Mouse (Mus musculus) thymus, postnatal 25 days (tissue): ENCODE measurements at regions not wholly inside any gene's neighbourhood (a gene's known extent, or its start where the extent isn't known, plus 50 kb on each side); places are given as distances from the start of the nearest gene placed in this dataset.
"Not testable (repeated sequence)": the region's sequence is repeated elsewhere in the genome, so short reads cannot be mapped to it uniquely, and the experiment has no call there.

Experiments
- DNase-seq: peaks from one replicate; pipeline ENCODE4 v3.0.0; 2022

DNA sequence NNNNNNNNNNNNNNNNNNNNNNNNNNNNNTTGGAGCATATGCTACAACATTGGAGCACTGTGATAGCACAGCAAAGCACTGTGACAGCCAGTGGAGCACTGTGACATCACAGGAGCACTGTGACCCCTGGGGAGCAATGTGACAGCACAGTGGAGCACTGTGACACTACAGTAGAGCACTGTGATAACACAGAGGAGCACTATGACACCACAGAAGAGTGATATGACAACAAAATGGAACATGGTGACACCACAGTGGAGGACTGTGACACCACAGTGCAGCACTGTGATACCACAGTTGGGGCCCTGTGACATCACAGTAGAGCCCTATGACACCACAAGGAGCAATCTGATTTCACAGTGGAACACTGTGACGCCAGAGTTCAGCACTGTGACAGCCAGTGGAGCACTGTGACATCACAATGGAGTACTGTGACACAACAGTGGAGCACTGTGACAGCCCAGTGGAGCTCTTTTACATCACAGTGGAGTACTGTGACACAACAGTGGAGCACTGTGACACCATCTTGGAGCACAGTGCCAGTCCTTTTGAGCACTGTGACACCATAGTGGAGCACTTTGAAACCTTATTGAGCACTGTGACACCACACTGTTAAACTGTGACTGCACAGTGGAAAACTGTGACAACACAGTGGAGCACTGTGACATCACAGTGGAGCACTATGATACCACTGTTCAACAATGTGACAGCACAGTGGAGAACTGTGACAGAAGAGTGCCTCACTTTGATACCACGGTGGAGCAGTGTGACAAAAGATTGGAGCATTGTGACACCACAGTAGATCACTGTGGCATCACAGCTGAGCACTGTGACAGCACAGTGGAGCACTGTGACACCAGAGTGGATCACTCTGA is 116.9 kb upstream of the Vmn1r2 start:
- DNase-seq, result no peak

DNA sequence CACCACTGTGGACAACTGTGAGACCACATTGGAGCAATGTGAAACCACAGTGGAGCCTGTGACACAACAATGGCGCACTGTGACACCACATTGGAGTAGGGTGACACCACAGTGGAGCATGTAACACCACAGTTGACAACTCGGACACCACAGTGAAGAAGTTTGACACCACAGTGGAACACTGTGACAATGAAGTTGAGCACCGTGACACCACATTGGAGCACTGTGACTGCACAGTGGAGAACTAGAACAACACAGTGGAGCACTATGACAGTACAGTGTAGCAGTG is 116.3 kb upstream of the Vmn1r2 start:
- no peak for DNase-seq

DNA sequence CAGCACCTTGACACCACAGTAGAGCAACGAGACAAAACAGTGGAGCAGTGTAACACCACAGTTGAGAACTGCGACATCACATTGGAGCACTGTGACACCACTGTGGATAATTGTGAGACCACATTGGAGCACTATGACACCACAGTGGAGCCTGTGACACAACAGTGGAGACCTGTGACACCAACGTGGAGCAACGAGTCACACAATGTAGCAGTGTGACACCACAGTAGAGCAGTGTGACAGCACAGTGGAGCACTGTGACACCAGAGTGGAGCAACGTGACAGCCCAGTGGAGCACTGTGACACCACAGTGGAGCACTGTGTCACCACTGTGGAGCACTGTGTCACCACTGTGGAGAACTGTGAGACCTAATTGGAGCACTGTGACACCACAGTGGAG is 115.9 kb upstream of the Vmn1r2 start:
- no peak for DNase-seq

DNA sequence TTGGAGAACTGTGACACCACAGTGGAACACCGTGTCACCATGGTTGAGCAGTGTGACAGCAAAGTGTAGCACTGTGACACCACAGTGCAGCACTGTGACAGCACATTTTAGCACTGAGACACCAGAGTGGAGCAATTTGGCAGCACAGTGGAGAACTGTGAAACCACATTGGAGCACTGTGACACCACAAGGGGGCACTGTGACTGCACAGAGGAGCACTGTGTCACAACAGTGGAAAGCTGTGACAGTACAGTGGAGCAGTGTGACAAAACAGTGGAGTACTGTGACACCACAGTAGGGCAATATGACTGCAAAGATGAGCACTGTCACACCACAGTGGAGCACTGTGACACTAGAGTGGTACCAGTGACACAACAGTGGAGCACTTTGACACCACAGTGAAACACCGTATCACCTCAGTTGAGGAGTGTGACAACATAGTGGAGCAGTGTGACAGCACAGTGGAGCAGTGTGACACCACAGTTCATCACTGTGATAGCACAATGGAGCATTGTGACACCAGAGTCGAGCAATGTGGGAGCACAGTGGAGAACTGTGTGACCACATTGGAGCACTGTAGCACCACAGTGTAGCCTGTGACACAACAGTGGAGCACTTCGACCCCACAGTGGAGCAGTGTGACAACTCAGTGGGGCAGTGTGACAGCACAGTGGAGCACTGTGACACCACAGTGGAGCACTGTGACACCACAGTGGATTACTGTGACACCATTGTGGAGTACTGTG is 114.6 kb upstream of the Vmn1r2 start:
- DNase-seq, result peak; percentile 0

DNA sequence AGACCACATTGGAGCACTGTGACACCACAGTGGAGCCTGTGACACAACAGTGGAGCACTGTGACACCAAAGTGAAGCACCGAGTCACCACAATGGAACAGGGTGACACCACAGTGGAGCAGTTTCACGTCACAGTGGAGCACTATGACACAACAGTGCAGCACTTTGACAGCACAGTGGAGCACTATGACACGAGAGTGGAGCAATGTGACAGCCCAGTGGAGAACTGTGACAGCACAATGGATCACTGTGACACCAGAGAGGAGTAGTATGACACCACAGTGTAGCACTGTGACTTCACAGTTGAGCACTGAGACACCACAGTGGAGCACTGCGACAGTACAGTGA is 114.1 kb upstream of the Vmn1r2 start:
- no peak for DNase-seq

DNA sequence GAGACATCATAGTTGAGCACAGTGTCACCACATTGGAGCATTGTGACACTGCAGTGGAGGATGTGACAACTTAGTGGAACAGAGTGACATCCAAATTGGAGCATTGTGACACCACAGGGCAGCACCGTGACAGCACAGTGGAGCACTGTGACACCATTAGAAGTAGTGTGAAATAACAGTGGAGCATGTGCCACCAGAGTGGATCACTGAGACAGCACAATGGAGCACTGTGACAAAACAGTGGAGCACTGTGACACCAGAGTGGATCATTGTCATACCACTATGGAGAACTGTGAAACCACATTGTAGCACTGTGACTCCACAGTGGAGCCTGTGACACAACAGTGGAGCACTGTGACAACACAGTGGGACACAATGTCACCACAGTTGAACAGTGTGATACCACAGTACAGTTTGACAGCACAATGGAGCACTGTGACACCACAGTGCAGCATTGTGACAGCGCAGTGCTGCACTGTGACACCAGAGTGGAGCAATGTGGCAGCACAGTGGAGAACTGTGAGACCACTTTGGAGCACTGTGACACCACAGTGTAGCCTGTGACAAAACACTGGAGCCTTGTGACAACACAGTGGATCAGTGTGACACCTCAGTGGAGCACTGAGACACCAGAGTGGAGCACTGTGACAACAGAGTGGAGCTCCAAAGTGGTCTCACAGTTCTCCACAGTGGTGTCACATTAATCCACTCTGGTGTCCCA is 113.5 kb upstream of the Vmn1r2 start:
- DNase-seq, result peak; percentile 0

DNA sequence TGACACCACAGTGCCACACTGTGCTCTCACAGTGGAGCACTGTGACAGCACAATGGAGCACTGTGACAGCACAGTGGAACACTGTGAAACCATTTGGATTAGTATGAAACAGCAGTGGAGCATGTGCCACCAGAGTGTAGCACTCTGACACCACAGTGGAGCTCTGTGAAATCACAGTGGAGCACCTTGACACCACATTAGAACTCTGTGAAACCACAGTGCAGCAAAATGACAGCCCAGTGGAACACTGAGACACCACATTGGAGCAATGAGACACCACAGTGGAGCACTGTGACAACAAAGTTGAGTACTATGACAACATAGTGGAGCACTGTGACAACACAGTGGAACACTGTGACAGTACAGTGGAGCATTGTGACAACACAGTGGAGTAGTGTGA is 112.2 kb upstream of the Vmn1r2 start:
- no peak for DNase-seq

DNA sequence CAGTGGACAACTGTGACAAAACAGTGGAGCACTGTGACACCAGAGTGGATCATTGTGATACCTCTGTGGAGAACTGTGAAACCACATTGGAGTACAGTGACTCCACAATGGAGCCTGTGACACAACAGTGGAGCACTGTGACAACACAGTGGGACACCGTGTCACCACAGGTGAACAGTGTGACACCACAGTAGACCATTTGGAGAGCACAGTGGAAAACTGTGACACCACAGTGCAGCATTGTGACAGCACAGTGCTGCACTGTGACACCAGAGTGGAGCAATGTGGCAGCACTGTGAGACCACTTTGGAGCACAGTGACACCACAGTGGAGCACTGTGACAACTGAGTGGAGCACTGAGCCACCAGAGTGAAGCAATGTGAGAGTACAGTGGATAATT is 111.7 kb upstream of the Vmn1r2 start:
- no peak for DNase-seq

DNA sequence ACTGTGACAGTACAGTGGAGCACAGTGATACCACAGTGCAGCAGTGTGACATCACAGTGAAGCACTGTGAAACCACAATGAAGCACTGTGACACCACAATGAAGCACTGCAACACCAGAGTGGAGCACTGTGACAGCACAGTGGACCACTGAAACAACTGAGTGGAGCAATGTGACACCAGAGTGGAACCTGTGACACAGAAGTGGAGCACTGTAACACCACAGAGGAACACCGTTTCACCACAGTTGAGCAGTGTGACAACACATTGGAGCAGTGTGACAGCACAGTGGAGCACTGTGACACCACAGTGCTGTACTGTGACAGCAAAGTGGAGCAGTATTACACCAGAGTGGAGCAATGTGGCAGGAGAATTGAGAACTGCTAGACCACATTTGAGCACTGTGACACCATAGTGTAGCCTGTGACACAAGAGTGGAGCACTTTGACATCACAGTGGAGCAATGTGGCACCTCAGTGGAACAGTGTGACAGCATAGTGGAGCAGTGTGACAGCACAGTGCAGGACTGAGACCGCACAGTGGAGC is 107.5 kb upstream of the Vmn1r2 start:
- no peak for DNase-seq

DNA sequence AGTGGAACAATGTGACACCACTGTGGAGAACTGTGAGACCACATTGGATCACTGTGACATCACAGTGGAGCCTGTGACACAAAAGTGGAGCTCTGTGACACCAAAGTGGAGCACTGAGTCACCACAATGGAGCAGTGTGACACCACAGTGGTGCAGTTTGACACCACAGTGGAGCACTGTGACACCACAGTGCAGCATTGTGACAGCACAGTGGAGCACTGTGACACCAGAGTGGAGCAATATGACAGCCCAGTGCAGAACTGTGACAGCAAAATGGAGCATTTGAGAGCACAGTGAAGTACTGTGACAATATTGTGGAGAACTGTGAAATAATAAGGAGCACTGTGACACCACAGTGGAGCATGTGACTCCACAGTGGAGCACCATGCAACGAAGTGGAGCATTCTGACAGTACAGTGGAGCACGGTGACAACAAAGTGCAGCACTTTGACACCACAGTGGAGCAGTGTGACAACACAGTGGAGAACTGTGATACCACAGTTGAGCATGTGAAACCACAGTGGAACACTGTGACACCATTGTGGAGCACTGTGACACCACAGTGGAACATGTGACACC is 105.0 kb upstream of the Vmn1r2 start:
- no peak for DNase-seq

DNA sequence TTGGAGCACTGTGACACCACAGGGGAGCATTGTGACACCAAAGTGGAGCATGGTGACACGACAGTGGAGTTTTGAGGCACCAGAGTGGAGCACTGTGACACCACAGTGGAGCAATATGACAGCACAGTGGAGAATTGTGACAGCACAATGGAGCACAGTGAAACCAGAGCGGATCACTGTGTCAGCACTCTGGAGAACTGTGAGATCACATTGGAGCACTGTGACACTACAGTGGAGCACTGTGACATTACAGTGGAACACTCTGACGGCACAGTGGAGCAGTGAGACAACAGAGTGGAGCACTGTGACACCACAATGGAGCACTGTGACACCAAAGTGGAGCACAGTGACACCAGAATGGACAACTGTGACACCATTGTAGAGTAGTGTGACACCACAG is 103.2 kb upstream of the Vmn1r2 start:
- no peak for DNase-seq

DNA sequence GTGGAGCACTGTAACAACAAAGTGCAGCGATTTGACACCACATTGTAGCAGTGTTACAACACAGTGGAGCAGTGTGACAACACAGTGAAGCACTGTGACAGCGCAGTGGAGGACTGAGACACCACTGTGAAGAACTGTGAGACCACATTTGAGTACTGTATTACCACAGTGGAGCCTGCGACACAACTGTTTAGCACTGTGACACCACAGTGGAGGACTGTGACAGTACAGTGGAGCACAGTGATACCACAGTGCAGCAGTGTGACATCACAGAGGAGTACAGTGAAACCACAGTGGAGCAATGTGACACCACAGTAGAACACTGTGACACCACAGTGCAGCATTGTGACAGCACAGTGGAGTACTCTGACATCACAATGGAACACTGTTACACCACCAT is 102.5 kb upstream of the Vmn1r2 start:
- DNase-seq, result no peak

DNA sequence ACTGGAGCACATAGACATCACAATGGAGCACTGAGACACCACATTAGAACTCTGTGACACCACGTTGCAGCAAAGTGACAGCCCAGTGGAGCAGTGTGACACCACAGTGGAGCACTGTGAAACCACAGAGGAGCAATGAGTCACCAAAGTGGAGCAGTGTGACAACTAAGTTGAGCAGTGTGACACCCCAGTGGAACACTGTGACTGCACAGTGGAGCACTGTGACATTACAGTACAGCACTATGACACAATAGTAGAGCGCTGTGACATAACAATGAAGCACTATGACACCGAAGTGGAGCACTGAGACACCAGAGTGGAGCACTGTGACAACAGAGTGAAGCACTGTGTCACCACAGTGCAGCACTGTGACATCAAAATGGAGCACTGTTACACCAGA is 101.8 kb upstream of the Vmn1r2 start:
- DNase-seq, result peak; percentile 0

DNA sequence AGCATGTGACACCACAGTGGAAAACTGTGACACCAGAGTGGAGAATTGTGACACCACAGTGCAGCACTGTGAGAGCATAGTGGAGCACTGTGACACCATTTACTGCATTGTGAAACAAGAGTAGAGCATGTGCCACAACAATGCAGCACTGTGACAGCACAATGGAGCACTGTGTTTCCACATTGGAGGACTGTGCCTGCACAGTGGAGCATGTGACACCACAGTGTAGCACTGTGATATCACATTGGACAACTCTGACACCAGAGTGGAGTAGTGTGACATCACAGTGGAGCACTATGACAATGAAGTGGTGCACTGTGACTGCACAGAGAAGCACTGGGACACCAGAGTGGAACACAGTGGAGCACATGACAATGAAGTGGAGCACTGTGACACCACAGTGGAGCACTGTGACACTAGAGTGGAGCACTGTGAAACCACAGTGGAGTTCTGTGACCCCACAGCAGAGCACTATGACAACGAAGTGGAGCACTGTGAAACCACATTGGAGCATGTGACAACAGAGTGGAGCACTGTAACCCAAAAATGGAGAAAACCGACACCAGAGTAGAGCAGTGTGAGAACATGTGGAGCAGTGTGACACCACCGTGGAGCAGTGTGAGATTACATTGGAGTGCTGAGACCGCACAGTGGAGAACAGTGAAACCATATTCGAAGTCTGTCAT is 100.9 kb upstream of the Vmn1r2 start:
- no peak for DNase-seq

DNA sequence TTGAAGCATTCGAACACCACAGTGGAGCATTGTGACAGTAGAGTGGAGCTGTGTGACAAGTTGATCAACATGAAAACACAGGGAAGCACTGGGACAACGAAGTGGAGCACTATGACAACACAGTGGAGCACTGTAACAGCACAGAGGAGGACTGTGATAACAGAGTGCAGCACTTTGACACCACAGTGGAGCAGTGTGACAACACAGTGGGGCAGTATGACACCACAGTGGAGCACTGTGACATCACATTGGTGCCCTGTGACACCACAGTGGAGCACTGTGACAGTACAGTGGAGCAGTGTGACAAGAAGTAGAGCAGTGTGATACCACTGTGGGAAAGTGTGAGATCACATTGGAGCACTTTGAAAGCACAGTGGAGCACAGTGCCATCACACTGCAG is 99.9 kb upstream of the Vmn1r2 start:
- peak; percentile 0 for DNase-seq

DNA sequence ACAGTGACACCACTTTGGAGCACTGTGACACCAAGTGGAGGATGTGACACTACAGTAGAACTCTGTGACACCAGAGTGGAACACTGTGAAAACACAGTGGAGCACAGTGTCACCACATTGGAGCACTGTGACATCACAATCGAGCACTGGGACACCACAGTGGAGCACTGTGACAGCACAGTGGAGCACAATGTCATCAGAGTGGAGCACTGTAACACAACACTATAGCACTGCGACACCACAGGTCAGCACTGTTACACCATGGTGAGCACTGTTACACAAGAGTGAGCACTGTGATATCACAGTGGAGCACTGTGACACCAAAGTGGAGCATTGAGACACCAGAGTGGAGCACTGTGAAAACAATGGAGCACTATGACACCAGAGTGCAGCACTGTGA is 99.5 kb upstream of the Vmn1r2 start:
- DNase-seq, result peak; percentile 2

DNA sequence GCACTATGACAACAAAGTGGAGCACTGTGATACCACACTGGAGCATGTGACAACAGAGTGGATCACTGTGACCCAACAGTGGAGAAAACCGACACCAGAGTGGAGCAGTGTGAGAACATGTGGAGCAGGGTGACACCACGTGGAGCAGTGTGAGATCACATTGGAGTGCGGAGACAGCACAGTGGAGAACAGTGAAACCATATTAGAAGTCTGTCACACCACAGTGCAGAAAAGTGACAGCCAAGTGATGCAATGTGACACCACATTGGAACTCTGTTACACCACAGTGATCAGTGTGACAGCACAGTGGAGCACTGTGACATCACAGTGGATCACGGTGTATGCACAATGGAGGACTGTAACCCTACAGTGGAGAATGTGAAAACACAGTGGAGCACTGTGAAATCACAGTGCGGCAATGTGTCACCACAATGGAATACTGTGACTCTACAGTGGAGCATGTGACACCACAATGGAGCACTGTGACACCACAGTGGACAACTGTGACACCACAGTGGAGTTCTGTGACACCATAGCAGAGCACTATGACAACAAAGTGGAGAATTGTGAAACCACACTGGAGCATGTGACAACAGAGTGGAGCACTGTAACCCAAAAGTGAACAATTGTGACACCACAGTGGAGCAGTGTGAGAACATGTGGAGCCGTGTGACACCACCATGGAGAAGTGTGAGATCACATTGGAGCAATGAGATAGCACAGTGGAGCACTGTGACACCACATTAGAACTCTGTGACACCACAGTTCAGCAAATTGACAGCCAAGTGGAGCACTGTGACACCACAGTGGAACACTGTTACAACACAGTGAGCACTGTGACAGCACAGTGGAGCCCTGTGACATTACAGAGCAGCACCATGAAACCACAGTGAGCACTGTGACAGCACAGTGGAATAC is 98.6 kb upstream of the Vmn1r2 start:
- DNase-seq, result no peak

DNA sequence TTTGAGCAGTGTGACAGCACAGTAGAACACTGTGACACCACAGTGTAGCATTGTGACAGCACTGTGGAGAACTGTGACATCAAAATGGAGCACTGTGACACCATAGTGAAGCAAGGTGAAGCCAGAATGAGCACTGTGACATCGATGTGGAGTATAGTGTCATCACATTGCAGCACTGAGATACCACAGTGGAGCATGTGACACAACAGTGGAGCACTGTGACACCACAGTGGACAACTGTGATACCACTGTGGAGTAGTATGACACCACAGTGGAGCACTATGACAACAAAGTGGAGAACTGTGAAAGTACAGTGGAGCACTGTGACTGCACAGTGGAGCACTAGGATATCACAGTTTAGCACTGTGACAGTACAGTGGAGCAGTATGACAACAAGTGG is 97.8 kb upstream of the Vmn1r2 start:
- DNase-seq, result no peak

DNA sequence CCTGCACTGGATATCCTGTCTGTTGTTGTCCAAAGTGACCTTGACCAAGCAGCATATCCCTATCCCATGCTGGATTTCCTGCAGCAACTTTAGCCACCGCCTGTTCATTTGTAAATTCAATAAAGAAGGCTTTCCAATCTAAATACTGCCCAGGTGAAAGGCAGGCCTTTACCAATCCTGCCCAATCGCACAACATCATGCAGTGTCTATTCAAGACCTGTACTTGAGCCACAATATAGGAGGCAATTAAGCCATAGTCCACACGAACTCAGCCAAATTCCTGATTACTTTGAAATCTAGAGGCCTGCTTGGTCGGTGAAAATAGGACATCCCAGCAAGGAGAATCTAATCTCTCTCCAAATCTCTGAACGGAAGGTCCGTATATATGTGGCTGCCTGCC is 95.8 kb upstream of the Vmn1r2 start:
- DNase-seq, result not testable (repeated sequence)

DNA sequence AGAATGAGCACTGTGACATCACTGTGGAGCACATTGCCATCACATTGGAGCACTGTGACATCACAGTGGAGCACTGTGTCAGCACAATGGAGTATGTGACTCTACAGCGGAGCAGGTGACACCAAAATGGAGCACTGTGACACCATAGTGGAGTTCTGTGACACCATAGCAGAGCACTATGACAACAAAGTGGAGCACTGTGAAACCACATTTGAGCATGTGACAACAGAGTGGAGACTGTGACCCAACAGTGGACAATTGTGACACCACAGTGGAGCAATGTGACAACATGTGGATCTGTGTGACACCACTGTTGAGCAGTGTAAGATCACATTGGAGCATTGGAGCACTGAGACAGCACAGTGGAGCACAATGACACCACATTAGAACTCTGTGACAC is 87.2 kb upstream of the Vmn1r2 start:
- DNase-seq, result no peak

DNA sequence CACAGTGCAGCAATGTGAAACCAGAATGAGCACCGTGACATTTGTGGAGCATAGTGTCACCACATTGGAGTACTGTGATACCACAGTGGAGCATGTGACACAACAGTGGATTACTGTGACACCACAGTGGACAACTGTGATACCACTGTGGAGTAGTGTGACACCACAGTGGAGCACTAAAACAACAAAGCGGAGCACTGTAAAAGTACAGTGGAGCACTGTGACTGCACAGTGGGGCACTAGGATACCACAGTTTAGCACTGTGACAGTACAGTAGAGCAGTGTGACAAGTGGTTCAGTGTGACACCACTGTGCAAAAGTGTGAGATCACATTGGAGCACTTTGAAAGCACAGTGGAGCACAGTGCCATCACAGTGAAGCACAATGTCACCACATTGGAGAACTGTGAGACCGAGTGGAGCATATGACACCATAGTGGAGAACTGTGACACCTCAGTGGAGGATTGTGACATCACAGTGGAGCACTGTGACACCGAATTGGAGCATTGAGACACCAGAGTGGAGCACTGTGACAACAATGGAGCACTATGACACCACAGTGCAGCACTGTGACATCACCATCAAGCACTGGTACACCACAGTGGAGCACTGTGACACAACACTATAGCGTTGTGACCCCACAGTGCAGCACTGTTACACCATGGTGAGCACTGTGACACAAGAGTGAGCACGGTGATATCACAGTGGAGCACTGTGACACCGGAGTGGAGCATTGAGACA is 86.6 kb upstream of the Vmn1r2 start:
- peak; percentile 0 for DNase-seq
